Mouse (Mus musculus) CH12.LX (cell line): ENCODE data around the gene Fam166a. TPM values are rescaled to one million over a fixed set of nuclear protein-coding genes. Genes with fewer than 3 reads are reported as not detected.

Experiments
- DNase-seq: peaks from one replicate; pipeline ENCODE4 v3.0.0-alpha.2; 2013; ENCODE audit errors: extremely low read depth
- H3K27ac ChIP-seq: 2 replicates; pipeline ENCODE4 v1.5.1; 2012; ENCODE audit warnings: low read depth, mild to moderate bottlenecking, control low read depth, moderate library complexity; ENCODE audit not compliant: insufficient read depth
- H3K27me3 ChIP-seq: replicated peaks from 2 replicates; pipeline ENCODE3; 2012; ENCODE audit warnings: inconsistent platforms
- H3K36me3 ChIP-seq, 2 experiments: replicated peaks in 1 of 2; 2 replicates each; pipeline versions ENCODE3 to v1.6.1; 2012; ENCODE audit warnings: inconsistent platforms in 1 of 2, low read length in 1 of 2, mild to moderate bottlenecking in 1 of 2, mixed read lengths in 1 of 2, moderate library complexity in 1 of 2; ENCODE audit not compliant: control insufficient read depth in 1 of 2, insufficient read depth in 1 of 2
- H3K4me1 ChIP-seq, 2 experiments: 2 replicates each; pipeline ENCODE4 v1.6.1; 2012; ENCODE audit warnings: inconsistent platforms in 1 of 2, moderate library complexity in 1 of 2; ENCODE audit not compliant: insufficient read depth in 2 of 2, control insufficient read depth in 1 of 2
- H3K4me2 ChIP-seq: 2 replicates; pipeline ENCODE4 v1.6.1; 2012; ENCODE audit warnings: low read depth, mild to moderate bottlenecking, control low read depth; ENCODE audit not compliant: poor library complexity, insufficient read depth, severe bottlenecking
- H3K4me3 ChIP-seq, 3 experiments: fragments of 150-350 bp in 1 of 3; sonication (generic) in 1 of 3; replicated peaks in 1 of 3; 2 replicates each; pipeline versions ENCODE3 to v1.5.1; 2011 to 2012; ENCODE audit warnings: low read depth in 2 of 3, low read length in 2 of 3, mild to moderate bottlenecking in 2 of 3, moderate library complexity in 2 of 3, control low read depth in 1 of 3, improper control_type of control experiment in 1 of 3, inconsistent platforms in 1 of 3, mixed read lengths in 1 of 3; ENCODE audit not compliant: poor library complexity in 1 of 3
- H3K79me2 ChIP-seq: replicated peaks from 2 replicates; pipeline ENCODE4 v1.6.1; 2012; ENCODE audit warnings: mild to moderate bottlenecking, moderate library complexity; ENCODE audit not compliant: control insufficient read depth, poor library complexity, insufficient read depth, severe bottlenecking; ENCODE audit errors: extremely low read depth
- H3K9ac ChIP-seq: 2 replicates; pipeline ENCODE4 v1.6.1; 2012; ENCODE audit warnings: low read depth, mild to moderate bottlenecking, control low read depth, moderate library complexity; ENCODE audit not compliant: insufficient read depth
- H3K9me3 ChIP-seq: replicated peaks from 2 replicates; pipeline ENCODE3; 2012; ENCODE audit warnings: low read length, inconsistent platforms, mixed read lengths
- BHLHE40 ChIP-seq: IDR thresholded peaks from 2 replicates; pipeline ENCODE4 v1.6.1; 2011; ENCODE audit warnings: mild to moderate bottlenecking, low read depth, low read length, improper control_type of control experiment
- CHD1 ChIP-seq: IDR thresholded peaks from 2 replicates; pipeline ENCODE4 v1.6.1; 2012; ENCODE audit warnings: low read depth, low read length, improper control_type of control experiment, inconsistent platforms
- CHD2 ChIP-seq: IDR thresholded peaks from 2 replicates; pipeline ENCODE4 v1.6.1; 2011; ENCODE audit warnings: low read length, improper control_type of control experiment
- CTCF ChIP-seq, 2 experiments: IDR thresholded peaks in 1 of 2; conservative IDR thresholded peaks in 1 of 2; 2 replicates each; pipeline ENCODE4 v1.5.1; 2011 to 2012; ENCODE audit warnings: low read depth in 2 of 2, low read length in 2 of 2, improper control_type of control experiment in 1 of 2, inconsistent platforms in 1 of 2, mild to moderate bottlenecking in 1 of 2, moderate library complexity in 1 of 2
- E2F4 ChIP-seq: IDR thresholded peaks from 2 replicates; pipeline ENCODE4 v1.6.1; 2011; ENCODE audit warnings: low read depth, low read length, improper control_type of control experiment; ENCODE audit not compliant: insufficient replicate concordance
- ELF1 ChIP-seq: IDR thresholded peaks from 2 replicates; pipeline ENCODE4 v1.6.1; 2014; ENCODE audit warnings: low read depth, mild to moderate bottlenecking, inconsistent platforms, low read length, improper control_type of control experiment
- EP300 ChIP-seq: IDR thresholded peaks from 2 replicates; pipeline ENCODE4 v1.6.1; 2011; ENCODE audit warnings: low read length, improper control_type of control experiment
- GABPA ChIP-seq: IDR thresholded peaks from 2 replicates; pipeline ENCODE4 v1.6.1; 2012; ENCODE audit warnings: low read depth, low read length, improper control_type of control experiment, inconsistent platforms; ENCODE audit not compliant: insufficient replicate concordance
- IRF4 ChIP-seq: IDR thresholded peaks from 2 replicates; pipeline ENCODE4 v1.6.1; 2014; ENCODE audit warnings: low read depth, mild to moderate bottlenecking, inconsistent platforms, low read length, improper control_type of control experiment
- KAT2A ChIP-seq: IDR thresholded peaks from 2 replicates; pipeline ENCODE4 v1.6.1; 2012; ENCODE audit warnings: low read length, improper control_type of control experiment, inconsistent platforms; ENCODE audit not compliant: insufficient replicate concordance
- MAFK ChIP-seq: IDR thresholded peaks from 2 replicates; pipeline ENCODE4 v1.6.1; 2011; ENCODE audit warnings: low read length, improper control_type of control experiment; ENCODE audit not compliant: insufficient replicate concordance
- MAZ ChIP-seq: IDR thresholded peaks from 2 replicates; pipeline ENCODE4 v1.6.1; 2012; ENCODE audit warnings: low read depth, mild to moderate bottlenecking, inconsistent platforms, low read length, improper control_type of control experiment, moderate library complexity
- MEF2A ChIP-seq: IDR thresholded peaks from 2 replicates; pipeline ENCODE4 v1.6.1; 2014; ENCODE audit warnings: low read depth, mild to moderate bottlenecking, inconsistent platforms, low read length, improper control_type of control experiment, borderline replicate concordance
- MXI1 ChIP-seq: IDR thresholded peaks from 2 replicates; pipeline ENCODE4 v1.6.1; 2011; ENCODE audit warnings: mild to moderate bottlenecking, low read depth, low read length, improper control_type of control experiment
- NELFE ChIP-seq: IDR thresholded peaks from 2 replicates; pipeline ENCODE4 v1.6.1; 2011; ENCODE audit warnings: low read depth, low read length, improper control_type of control experiment
- NRF1 ChIP-seq: IDR thresholded peaks from 2 replicates; pipeline ENCODE4 v1.6.1; 2014; ENCODE audit warnings: low read depth, mild to moderate bottlenecking, inconsistent platforms, low read length, improper control_type of control experiment, moderate library complexity
- POLR2A ChIP-seq: IDR thresholded peaks from 2 replicates; pipeline ENCODE4 v1.6.1; 2011; ENCODE audit warnings: low read depth, mild to moderate bottlenecking, improper control_type of control experiment, low read length
- RAD21 ChIP-seq: IDR thresholded peaks from 2 replicates; pipeline ENCODE4 v1.6.1; 2011; ENCODE audit warnings: low read depth, mild to moderate bottlenecking, low read length, improper control_type of control experiment, moderate library complexity
- RCOR1 ChIP-seq: conservative IDR thresholded peaks from 2 replicates; pipeline ENCODE4 v1.6.1; 2012; ENCODE audit warnings: low read depth, mild to moderate bottlenecking, inconsistent platforms, low read length, improper control_type of control experiment
- SIN3A ChIP-seq: IDR thresholded peaks from 2 replicates; pipeline ENCODE4 v1.6.1; 2012; ENCODE audit warnings: low read length, improper control_type of control experiment, inconsistent platforms
- SMC3 ChIP-seq: IDR thresholded peaks from 2 replicates; pipeline ENCODE4 v1.6.1; 2011; ENCODE audit warnings: low read depth, low read length, improper control_type of control experiment
- TBP ChIP-seq: conservative IDR thresholded peaks from 2 replicates; pipeline ENCODE4 v1.6.1; 2011; ENCODE audit warnings: low read depth, low read length, improper control_type of control experiment
- TCF12 ChIP-seq: IDR thresholded peaks from 2 replicates; pipeline ENCODE4 v1.6.1; 2014; ENCODE audit warnings: low read depth, mild to moderate bottlenecking, inconsistent platforms, low read length, improper control_type of control experiment
- UBTF ChIP-seq: IDR thresholded peaks from 2 replicates; pipeline ENCODE4 v1.6.1; 2012; ENCODE audit warnings: low read depth, mild to moderate bottlenecking, inconsistent platforms, low read length, improper control_type of control experiment, moderate library complexity
- USF1 ChIP-seq: IDR thresholded peaks from 2 replicates; pipeline ENCODE4 v1.6.1; 2014; ENCODE audit warnings: low read depth, mild to moderate bottlenecking, inconsistent platforms, low read length, improper control_type of control experiment
- USF2 ChIP-seq: conservative IDR thresholded peaks from 2 replicates; pipeline ENCODE4 v1.6.1; 2011; ENCODE audit warnings: low read depth, low read length, improper control_type of control experiment
- ZC3H11A ChIP-seq: IDR thresholded peaks from 2 replicates; pipeline ENCODE4 v1.6.1; 2012; ENCODE audit warnings: low read depth, mild to moderate bottlenecking, inconsistent platforms, low read length, improper control_type of control experiment
- ZNF384 ChIP-seq: IDR thresholded peaks from 2 replicates; pipeline ENCODE4 v1.6.1; 2012; ENCODE audit warnings: low read depth, low read length, improper control_type of control experiment, inconsistent platforms
- dilution Hi-C: fragments of 300-500 bp; cut with MboI; formaldehyde crosslinking; loops from 2 replicates; pipeline ENCODE4 v1.14.3; 2020; ENCODE audit warnings: low sequenced_read_pairs; ENCODE audit not compliant: extremely low pct_unique_long_range_greater_than_20kb, extremely low pct_ligation_motif_present
- in situ Hi-C: fragments of 300-500 bp; cut with MboI; formaldehyde crosslinking; loops from 3 replicates; pipeline ENCODE4 v1.14.3; 2019; ENCODE audit warnings: low sequenced_read_pairs, low pct_ligation_motif_present, low pct_unique_long_range_greater_than_20kb, mixed read lengths
- polyA plus RNA-seq: library from polyadenylated mRNA; unstranded; fragments of >175 nt; gene quantifications from 2 replicates; pipeline ENCODE4 v1.2.1, GENCODE M21; 2012; ENCODE audit warnings: low read depth; ENCODE audit not compliant: insufficient read length
- total RNA-seq, 2 experiments: library from RNA; depleted of rRNA; stranded (reverse); fragments of 300-350 nt in 1 of 2; fragments of >200 nt in 1 of 2; gene quantifications; 2 replicates each; pipeline ENCODE4 v1.2.3; 2012 to 2014

Gene Fam166a
- total and polyA plus RNA-seq, 3 experiments: 0.38 to 23.4 TPM; not detected in 1

DNA sequence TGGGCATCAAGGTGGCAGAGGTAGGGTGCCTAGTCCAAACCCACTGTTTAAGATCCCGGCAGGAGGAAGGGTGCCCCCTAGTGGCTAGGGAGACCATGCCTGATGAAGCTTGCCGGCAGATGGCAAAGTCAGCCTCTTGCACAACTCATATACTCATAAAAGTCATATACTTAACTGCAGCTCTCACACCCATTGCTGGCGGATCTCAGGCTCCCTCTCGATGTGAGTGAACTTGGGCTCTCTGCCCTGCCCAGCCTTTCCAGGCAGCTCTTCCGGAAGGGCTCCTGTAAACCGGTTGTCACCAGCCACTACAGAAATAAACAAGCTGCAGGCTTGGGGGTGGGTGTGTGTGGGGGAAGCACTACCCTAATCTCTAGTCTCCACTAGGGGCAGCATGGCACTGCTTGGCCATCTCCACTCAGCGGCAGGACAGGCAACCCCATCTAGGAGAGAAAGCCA is 9.9 kb downstream of the Fam166a start:
- Histone ChIP-seq H3K36me3 (peaks cover 4 to 5% of the 10 kb centered on the region in 2 experiments), H3K4me1 (peaks cover 4 to 26% of the 10 kb centered on the region in 2 experiments; a peak in 3 of 4 replicates), H3K9ac (no peak overlapping the region), H3K9me3 (no peaks in the 10 kb centered on the region), H3K27ac (peak overlapping the region; percentile 14; the same call in 1 of the 2 replicates), H3K27me3 (peaks cover 45% of the 10 kb centered on the region), H3K79me2 (peaks cover 5% of the 10 kb centered on the region), H3K4me2 (peak overlapping the region; percentile 52), H3K4me3 (peak overlapping the region; percentile 23 to 33 (median 23))
- in situ Hi-C loops: no loop called here
- TF ChIP-seq NRF1 (0 out of 2 replicates have a peak, but pooled peaks have one; percentile 7), KAT2A (no peak), TBP (no peak), SIN3A (0 out of 2 replicates have a peak, but pooled peaks have one; percentile 66), RCOR1 (no peak), UBTF (0 out of 2 replicates have a peak, but pooled peaks have one; percentile 54), POLR2A (no peak; the same call in 1 of the 2 replicates), USF1 (no peak), ZNF384 (no peak), CHD2 (0 out of 2 replicates have a peak, but pooled peaks have one; percentile 40), MXI1 (no peak), SMC3 (peak; percentile 59), ELF1 (peak; percentile 75), BHLHE40 (no peak), CHD1 (no peak), CTCF (conservative IDR thresholded peaks at IDR 0.05 in 1 of 2, IDR thresholded peaks at IDR 0.05 in 1 of 2; ENCODE audit: low read depth in 2 of 2, low read length in 2 of 2) (peak; percentile 80 to 95), RAD21 (peak; percentile 72), IRF4 (no peak; the same call in 1 of the 2 replicates), GABPA (no peak), MAFK (no peak), USF2 (no peak), ZC3H11A (no peak), MEF2A (0 out of 2 replicates have a peak, but pooled peaks have one; percentile 15), EP300 (no peak), MAZ (no peak), TCF12 (peak; percentile 30; the same call in 1 of the 2 replicates), E2F4 (no peak), NELFE (peak; percentile 40)
- DNase-seq: peak; percentile 90
- dilution Hi-C loops: no loop called here
